Mouse (Mus musculus) monocyte, adult 2 months (primary cell): Measurements from ENCODE around the gene Mia2.
A peak's percentile ranks its signal among the peaks of the same experiment; 100 is the strongest.

ENCODE experiments used
- DNase-seq, 2 experiments: peaks; one replicate each; pipeline ENCODE4 v3.0.0; 2022; ENCODE audit warnings: low spot score in 2 of 2, low read depth in 1 of 2

Mia2 gene

GRCm38 (mm10) chr12:59162797-59163196 lies 67.2 kb downstream of the Mia2 start:
- no peak for DNase-seq

- DNase-seq: no peak
Observed at GRCm38 (mm10) chr12:59164522-59164921, 68.9 kb downstream of the Mia2 start.

GRCm38 (mm10) chr12:59166557-59166956 lies 71.0 kb downstream of the Mia2 start:
- no peak for DNase-seq

GRCm38 (mm10) chr12:59169935-59170334 lies 74.3 kb downstream of the Mia2 start:
- no peak for DNase-seq

- DNase-seq: no peak
Observed at GRCm38 (mm10) chr12:59177814-59178213, 82.2 kb downstream of the Mia2 start.

- no peak for DNase-seq
Observed at GRCm38 (mm10) chr12:59188086-59188682, 92.6 kb downstream of the Mia2 start.

GRCm38 (mm10) chr12:59193637-59194036 lies 98.0 kb downstream of the Mia2 start:
- no peak for DNase-seq

GRCm38 (mm10) chr12:59194341-59195003 lies 98.9 kb downstream of the Mia2 start:
- DNase-seq: no peak

- no peak for DNase-seq
Observed at GRCm38 (mm10) chr12:59195065-59195464, 99.5 kb downstream of the Mia2 start.

- no peak for DNase-seq
Observed at GRCm38 (mm10) chr12:59195941-59196340, 100.3 kb downstream of the Mia2 start.

GRCm38 (mm10) chr12:59198750-59199149 lies 103.2 kb downstream of the Mia2 start:
- DNase-seq: no peak

- DNase-seq: no peak
Observed at GRCm38 (mm10) chr12:59199361-59199760, 103.8 kb downstream of the Mia2 start.

GRCm38 (mm10) chr12:59205571-59205970 lies 110.0 kb downstream of the Mia2 start:
- DNase-seq: no peak

- DNase-seq: no peak
Observed at GRCm38 (mm10) chr12:59206208-59206999, 110.8 kb downstream of the Mia2 start.

GRCm38 (mm10) chr12:59207000-59207390 lies 111.4 kb downstream of the Mia2 start:
- no peak for DNase-seq

GRCm38 (mm10) chr12:59207814-59208213 lies 112.2 kb downstream of the Mia2 start:
- DNase-seq: no peak

- DNase-seq: no peak
Observed at GRCm38 (mm10) chr12:59216176-59216575, 120.6 kb downstream of the Mia2 start.

- no peak for DNase-seq
Observed at GRCm38 (mm10) chr12:59216676-59217266, 121.2 kb downstream of the Mia2 start.

GRCm38 (mm10) chr12:59217331-59217730 lies 121.7 kb downstream of the Mia2 start:
- DNase-seq: no peak

- peak in 1 of 2 experiments; percentile 26 for DNase-seq
Observed at GRCm38 (mm10) chr12:59218640-59219321, 123.2 kb downstream of the Mia2 start.
